Mouse (Mus musculus): Measurements from ENCODE around the gene Cib1.

Cib1 gene

GRCm38 (mm10) chr7:80232489-80233029 lies at the start of gene Cib1, which contains the start of gene Gdpgp1:
Gene Cib1, minus strand, starts transcription at chr7:80232813.
Gene Gdpgp1, plus strand, starts transcription at chr7:80232865.
- peak; percentile 96 to 97 for DNase-seq (ENCODE audit: low spot score in 2 of 2)

GRCm38 (mm10) chr7:80281646-80282045 lies 49.0 kb upstream of the Cib1 start:
- DNase-seq (ENCODE audit: low spot score in 2 of 2), result no peak

DNA sequence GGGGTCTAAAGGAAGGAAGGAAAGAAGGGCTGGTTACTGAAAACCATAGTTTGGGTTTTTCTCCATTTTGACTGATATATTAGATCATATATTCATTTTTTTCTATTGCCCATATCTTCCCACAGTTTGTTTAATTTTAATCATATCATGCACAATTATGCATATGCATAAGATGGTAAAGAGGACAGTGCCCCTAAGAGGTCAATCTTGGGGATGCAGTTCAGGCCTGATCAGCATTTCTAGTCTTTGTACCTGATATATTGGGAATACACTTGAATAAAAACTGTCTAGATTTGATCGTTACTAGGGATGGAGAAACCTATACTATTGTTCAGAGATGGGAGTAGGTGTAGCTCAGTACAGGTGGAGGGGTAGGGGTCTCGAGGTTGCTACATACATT lies 48.4 kb upstream of the Cib1 start:
- DNase-seq (ENCODE audit: low spot score in 2 of 2), result no peak

DNA sequence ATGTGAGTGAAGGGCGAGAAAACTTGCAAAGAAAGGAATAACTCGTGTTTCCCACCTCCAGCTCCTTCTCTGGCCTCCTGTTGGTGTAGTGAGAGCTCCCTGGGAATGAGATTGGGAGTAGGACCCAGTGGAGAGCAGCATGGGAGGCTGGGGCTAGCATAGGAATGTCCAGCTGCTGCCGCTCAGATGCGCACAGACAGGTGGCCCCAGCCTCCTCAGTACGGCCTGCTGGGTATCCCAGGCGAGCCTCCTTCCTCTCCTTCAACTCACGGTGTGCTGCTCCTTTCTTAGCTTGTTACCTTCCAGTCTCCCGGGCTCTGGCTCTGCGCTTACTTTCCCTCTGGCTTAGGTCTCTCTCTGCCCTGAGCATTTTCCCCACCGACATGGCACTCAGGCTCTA lies 47.4 kb upstream of the Cib1 start:
- DNase-seq (ENCODE audit: low spot score in 2 of 2), result no peak

- no peak for DNase-seq (ENCODE audit: low spot score in 2 of 2)
These were observed 43.8 kb upstream of the Cib1 start for GRCm38 (mm10) chr7:80276374-80276773.

DNA sequence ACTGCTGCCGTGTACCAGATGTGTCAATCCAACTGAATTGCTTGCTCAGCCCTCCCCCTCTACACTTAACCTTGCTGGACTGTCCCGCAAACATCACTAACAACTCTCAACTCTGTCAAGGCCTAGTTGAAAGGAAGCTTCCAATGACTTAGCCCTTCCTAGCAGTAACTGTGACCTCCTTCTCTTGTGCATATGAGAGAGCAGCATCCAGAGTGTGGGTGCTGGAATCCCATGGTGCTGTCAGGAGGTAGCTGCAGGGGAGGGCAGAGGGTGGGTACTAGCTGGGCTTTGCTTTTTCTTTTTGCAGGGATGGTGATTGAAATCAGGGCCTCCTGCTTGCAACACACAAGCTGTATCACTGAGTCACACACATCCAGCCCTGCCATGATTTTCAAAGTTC lies 40.8 kb upstream of the Cib1 start:
- no peak for DNase-seq (ENCODE audit: low spot score in 2 of 2)

DNA sequence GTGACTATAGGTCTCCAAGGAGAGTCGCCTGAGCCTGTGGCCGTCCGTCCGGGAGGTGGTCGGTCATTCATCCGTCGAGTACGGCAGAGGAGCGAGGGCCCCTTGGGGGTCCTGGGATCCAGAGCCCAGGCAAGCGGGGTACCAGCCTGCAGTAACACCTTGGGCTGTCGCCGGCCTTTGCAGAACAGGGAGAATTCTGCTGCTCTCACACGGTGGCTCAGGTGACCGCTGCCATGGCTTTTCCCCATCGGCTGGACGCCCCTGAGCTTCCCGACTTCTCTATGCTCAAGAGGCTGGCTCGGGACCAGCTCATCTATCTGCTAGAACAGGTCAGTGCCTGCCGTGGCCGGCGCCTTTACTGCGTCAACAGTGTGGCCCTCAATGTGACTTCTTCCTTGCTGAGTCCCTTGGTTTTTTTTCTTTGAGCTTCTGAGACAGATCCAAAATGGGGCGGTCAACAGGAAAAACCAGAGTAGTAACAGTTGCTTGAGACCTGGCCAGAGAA lies 37.2 kb upstream of the Cib1 start:
- DNase-seq (ENCODE audit: low spot score in 2 of 2), result peak in 1 of 2 experiments; percentile 56

GRCm38 (mm10) chr7:80268897-80269750 lies 36.5 kb upstream of the Cib1 start, which contains the start of gene Vps33b:
Gene Vps33b, plus strand, starts transcription at chr7:80269649.
- DNase-seq (ENCODE audit: low spot score in 2 of 2), result peak; percentile 93 to 95

GRCm38 (mm10) chr7:80267764-80268163 lies 35.2 kb upstream of the Cib1 start:
- no peak for DNase-seq (ENCODE audit: low spot score in 2 of 2)

DNA sequence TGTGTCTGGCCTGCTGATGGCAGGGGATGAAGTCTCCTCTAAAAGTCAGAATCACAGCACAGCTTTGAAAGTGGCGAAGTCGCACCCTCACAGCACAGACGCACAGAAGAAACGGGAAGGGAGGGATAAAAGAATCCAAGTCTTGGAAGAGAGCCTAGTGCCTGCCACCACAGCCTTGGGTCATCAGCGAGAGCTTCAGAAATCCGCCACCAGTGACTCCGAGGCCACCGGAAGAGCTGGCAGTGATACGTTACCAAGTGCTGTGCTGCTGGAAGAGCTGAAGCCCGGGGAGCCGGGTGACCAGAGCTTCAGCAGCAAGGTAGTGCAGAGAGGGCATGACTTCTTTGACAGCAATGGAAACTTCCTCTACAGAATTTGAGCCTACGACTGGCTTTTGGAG lies 32.0 kb upstream of the Cib1 start:
- DNase-seq (ENCODE audit: low spot score in 2 of 2), result no peak

DNA sequence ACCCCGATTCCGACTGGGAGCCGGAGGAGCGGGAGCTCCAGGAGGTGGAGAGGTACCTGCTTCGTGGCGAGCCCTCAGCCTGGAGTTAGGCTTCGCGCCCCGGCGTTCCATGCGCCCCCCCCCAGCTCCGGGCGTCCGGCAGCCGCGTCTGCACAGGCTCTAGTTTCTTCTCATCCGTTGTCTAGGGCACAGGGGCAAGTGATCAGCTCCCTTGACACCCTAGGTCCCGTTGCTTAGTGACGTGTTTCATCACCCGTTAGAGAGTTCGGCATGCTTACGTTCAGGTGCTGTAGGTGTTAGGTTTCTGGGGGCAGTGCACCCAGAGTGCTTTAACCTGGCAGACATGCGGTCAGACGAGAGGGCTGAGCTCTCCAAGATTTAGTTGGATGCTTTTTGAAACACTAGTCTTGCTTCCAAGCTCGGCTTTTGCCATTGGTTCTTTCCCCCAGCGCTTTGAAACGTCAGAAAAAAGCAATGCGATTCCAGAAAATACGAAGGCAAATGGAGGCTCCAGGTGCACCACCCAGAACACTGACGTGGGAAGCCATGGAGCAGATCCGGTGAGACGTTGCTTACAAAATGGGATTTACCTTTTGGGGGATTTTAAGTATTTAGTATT lies 28.9 kb upstream of the Cib1 start:
- no peak for DNase-seq (ENCODE audit: low spot score in 2 of 2)

- peak; percentile 82 to 86 for DNase-seq (ENCODE audit: low spot score in 2 of 2)
These were observed 28.2 kb upstream of the Cib1 start, which contains the start of gene Ngrn for GRCm38 (mm10) chr7:80260625-80261371. Gene Ngrn, plus strand, starts transcription at chr7:80261215.

DNA sequence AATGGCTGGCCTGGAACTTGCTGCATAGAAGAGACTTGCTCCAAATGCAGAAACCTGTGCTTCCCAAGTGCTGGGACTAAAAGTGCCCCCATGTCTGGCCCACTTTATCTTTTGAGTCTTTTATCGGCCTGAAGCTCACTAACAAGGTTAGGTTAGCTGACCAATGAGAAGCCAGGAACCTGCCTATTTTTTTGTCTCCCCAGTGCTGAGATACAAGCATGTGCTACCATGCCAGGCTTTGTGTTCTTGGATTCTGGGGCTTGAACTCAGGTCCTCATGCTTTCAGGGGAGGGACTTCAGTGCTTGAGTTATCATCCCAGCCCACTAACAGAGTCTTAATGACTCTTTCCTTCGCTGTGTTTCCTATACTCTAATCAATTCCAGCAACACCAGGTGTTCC lies 25.1 kb upstream of the Cib1 start:
- no peak for DNase-seq (ENCODE audit: low spot score in 2 of 2)

DNA sequence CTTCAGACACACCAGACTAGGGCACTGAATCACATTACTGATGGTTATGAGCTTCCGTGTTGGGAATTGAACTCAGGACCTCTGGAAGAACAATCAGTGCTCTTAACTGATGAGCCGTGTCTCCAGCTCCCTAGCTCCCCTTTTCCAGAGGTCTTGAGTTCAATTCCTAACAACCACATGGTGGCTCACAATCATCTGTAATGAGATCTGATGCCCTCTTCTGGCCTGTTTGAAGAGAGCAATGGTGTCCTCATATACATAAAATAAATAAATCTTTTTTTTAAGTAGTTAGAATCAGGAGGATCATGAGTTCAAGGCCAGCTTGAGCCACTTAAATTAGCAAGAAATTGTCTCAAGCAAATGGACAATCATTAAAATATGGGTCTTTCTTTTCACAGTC lies 23.4 kb upstream of the Cib1 start:
- no peak for DNase-seq (ENCODE audit: low spot score in 2 of 2)

- DNase-seq (ENCODE audit: low spot score in 2 of 2), result no peak
These were observed 20.3 kb upstream of the Cib1 start for GRCm38 (mm10) chr7:80252886-80253285.

DNA sequence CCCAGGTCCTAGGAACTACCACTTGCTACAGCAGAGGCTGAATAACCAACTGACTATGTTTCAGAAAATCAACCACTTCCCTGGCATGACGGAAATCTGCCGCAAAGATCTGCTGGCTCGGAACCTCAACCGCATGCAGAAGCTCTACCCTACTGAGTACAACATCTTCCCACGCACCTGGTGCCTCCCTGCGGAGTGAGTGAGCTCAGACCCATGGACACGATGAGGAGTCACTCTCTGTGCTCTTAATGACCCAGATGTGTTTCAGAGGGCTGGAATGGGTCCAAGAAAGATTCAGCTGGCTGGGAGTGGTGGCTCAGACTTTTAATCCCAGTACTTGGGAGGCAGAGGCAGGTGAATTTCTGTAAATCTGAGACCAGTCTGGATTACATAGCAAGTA lies 19.8 kb upstream of the Cib1 start:
- DNase-seq (ENCODE audit: low spot score in 2 of 2), result no peak

- no peak for DNase-seq (ENCODE audit: low spot score in 2 of 2)
These were observed 14.2 kb upstream of the Cib1 start for GRCm38 (mm10) chr7:80246859-80247258.

DNA sequence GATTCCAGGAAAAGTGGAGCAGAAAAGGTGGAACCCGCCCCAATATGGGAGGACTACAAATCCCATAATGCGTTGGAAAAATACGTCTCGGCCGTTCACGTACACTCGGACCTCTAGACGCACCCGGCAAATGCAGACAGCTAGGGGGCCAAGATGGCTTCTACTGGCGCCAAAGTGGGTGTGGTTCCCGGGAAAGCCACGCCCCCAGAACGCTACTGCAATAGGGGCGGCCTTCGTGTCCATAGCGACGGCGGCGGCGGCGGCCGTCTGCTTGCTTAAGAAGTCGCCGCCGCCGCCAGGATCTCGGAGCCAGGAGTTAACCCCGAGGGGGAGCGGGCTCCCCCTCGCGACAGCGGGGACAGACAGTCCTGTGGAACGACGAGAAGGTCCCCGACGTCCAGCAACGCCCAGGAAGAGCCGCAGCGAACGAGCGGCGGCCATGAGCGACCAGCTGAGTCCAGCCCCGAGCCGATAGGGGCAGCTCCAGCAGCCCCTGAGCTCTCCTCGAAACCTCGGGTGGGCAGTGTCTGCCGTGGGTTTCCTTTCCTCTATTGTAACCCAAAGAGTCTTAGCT lies 13.6 kb upstream of the Cib1 start, which contains the start of gene Ttll13:
Gene Ttll13, plus strand, starts transcription at position 229 of the 574 bp plus-strand sequence.
- DNase-seq (ENCODE audit: low spot score in 2 of 2), result peak; percentile 92 to 97

- no peak for DNase-seq (ENCODE audit: low spot score in 2 of 2)
These were observed 12.2 kb upstream of the Cib1 start for GRCm38 (mm10) chr7:80244851-80245250.

DNA sequence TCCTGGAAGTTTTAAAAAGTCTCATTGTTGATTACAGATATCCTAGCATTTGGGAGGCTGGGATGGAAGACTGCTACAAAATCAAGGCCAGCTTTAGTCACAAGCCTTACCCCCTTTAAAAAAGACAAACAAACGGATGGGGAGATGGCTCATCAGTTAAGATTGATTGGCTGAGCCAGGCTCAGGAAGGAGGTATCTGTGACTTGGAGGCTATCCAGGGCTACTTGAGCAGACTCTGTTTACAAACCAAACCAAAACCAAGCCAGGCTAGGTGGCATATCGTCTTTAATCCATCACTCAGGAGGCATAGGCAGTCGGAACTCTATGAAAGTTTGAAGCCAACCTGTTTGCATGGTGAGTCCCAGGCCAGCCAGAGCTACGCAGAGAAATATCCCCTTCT lies 9.0 kb upstream of the Cib1 start:
- DNase-seq (ENCODE audit: low spot score in 2 of 2), result no peak

GRCm38 (mm10) chr7:80238542-80238941 lies 5.9 kb upstream of the Cib1 start:
- DNase-seq (ENCODE audit: low spot score in 2 of 2), result no peak

All from urinary bladder, postnatal 36 days (tissue).